Mouse (Mus musculus) inflammation-experienced regulatory T-cells, adult 16 weeks (primary cell): Measurements from ENCODE around the gene Spatc1l. TPM values are rescaled to one million over a fixed set of nuclear protein-coding genes. Genes with fewer than 3 reads are reported as not detected.

Source experiments
- polyA plus RNA-seq: library from polyadenylated mRNA; unstranded; fragments of 100-300 nt; shearing (Covaris generic); gene quantifications from one replicate; pipeline ENCODE4 v1.2.1, GENCODE M21; 2017

Gene Spatc1l
- polyA plus RNA-seq, result not detected

DNA sequence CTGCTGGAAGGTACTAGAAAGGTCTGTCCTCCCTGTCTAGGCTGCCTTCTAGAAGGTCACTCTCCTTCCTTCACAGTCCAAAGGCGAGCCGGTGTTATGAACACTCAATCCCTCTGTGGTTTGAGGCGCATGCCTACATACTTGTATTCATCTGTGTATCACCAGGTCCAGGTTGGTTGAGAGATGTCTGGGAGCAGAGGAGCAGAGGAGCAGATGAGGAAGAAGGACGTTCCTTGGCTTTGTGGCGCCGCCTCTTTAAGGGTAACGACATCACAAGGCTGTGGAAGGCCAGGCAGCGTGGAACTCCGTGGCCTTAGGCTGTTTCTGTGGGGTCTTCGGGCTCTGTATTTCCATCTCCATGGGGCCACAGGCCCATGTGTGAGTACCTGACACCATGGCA, at the start of gene Spatc1l:
Gene Spatc1l, plus strand, starts transcription at position 301 of the 400 bp plus-strand sequence.

GRCm38 (mm10) chr10:76531375-76531774, 30.7 kb upstream of the Spatc1l start, which contains the start of gene Lss:
Gene Lss, plus strand, starts transcription at chr10:76531588.

DNA sequence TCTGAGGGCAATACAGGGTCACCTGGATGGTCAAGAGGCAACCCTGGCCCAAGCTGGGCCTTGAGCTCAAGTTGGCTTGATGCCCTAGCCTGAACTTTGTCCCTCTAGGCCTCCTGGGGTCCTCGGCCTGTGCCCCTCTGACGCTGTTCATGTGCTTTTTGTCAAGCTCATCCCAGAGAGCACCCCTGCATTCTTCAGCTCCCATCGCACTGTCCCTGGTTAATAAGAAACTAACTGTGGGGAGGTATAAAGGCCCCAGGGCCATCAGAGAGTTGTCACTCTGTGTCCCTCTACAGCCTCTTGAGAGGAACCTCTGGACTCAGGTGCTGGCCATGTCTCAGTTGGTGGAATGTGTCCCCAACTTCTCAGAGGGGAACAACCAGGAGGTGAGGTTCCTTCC, 13.3 kb downstream of the Spatc1l start, which contains the start of gene Ftcd:
Gene Ftcd, plus strand, starts transcription at position 275 of the 400 bp plus-strand sequence.

Other genes starting within 250 kb of the Spatc1l start
- gene Dip2a, start 217.0 kb upstream of the Spatc1l start, polyA plus RNA-seq, result 2.2 TPM
- gene AC141477.1, start 121.8 kb upstream of the Spatc1l start, polyA plus RNA-seq, result 17.8 TPM
- 28.5 TPM for gene Pcnt, start 119.5 kb upstream of the Spatc1l start, polyA plus RNA-seq
- not detected for gene 2610028H24Rik, start 113.2 kb upstream of the Spatc1l start, polyA plus RNA-seq
- gene Mcm3ap, start 93.3 kb upstream of the Spatc1l start, polyA plus RNA-seq, result 91.4 TPM
- 5.0 TPM for gene Ybey, start 93.2 kb upstream of the Spatc1l start, polyA plus RNA-seq
- 19.7 TPM for gene Lss, start 30.7 kb upstream of the Spatc1l start, polyA plus RNA-seq
- not detected for gene Ftcd, start 13.4 kb downstream of the Spatc1l start, polyA plus RNA-seq
- gene Col6a2, start 61.4 kb downstream of the Spatc1l start, polyA plus RNA-seq, result not detected
- gene Col6a1, start 163.9 kb downstream of the Spatc1l start, polyA plus RNA-seq, result not detected